Mouse (Mus musculus) embryo, embryonic 11.5 days (tissue): ENCODE measurements at regions not wholly inside any gene's neighbourhood (a gene's known extent, or its start where the extent isn't known, plus 50 kb on each side); places are given as distances from the start of the nearest gene placed in this dataset.

Source experiments
- DNase-seq: peaks from one replicate; pipeline ENCODE4 v3.0.0-alpha.2; 2012; ENCODE audit warnings: low read depth, low spot score

GRCm38 (mm10) chr3:73134316-73134715, 76.7 kb upstream of the Slitrk3 start:
- peak; percentile 24 for DNase-seq

- DNase-seq = no peak
These were observed 67.5 kb upstream of the Slitrk3 start for GRCm38 (mm10) chr3:73125143-73125542.

- DNase-seq = no peak
These were observed 51.5 kb upstream of the Slitrk3 start for GRCm38 (mm10) chr3:73109102-73109501.
